Mouse (Mus musculus) midbrain, postnatal 0 days (tissue): Measurements from ENCODE around the gene Prap1. TPM values are rescaled to one million over a fixed set of nuclear protein-coding genes. Genes with fewer than 3 reads are reported as not detected.
A peak's percentile ranks its signal among the peaks of the same experiment; 100 is the strongest.

Source experiments
- ATAC-seq: fragments of 200-750 bp; cut with Nextera tagmentation; 2 replicates; pipeline ENCODE4 v1.8.0; 2017; ENCODE audit warnings: moderate number of reproducible peaks, mild to moderate bottlenecking, moderate TSS enrichment, moderate library complexity; ENCODE audit not compliant: low FRiP score
- DNase-seq: peaks from one replicate; pipeline ENCODE4 v3.0.0-alpha.2; 2015; ENCODE audit warnings: low spot score
- H3K27ac ChIP-seq: fragments of 300-500 bp; sonication (generic); 2 replicates; pipeline ENCODE4 v1.5.1; 2014; ENCODE audit warnings: low read depth, mild to moderate bottlenecking, low read length, mixed read lengths
- H3K27me3 ChIP-seq: fragments of 300-500 bp; sonication (generic); 2 replicates; pipeline ENCODE4 v1.6.1; 2014; ENCODE audit warnings: low read length, control low read depth, mixed read lengths; ENCODE audit not compliant: insufficient read depth
- H3K36me3 ChIP-seq: fragments of 300-500 bp; sonication (generic); 2 replicates; pipeline ENCODE4 v1.6.1; 2014; ENCODE audit warnings: low read length, control low read depth, mixed read lengths; ENCODE audit not compliant: insufficient read depth
- H3K4me1 ChIP-seq: fragments of 300-500 bp; sonication (generic); 2 replicates; pipeline ENCODE4 v1.6.1; 2014; ENCODE audit warnings: mild to moderate bottlenecking, control low read depth, antibody characterized with exemption, low read length, mixed read lengths; ENCODE audit not compliant: insufficient read depth
- H3K4me2 ChIP-seq: fragments of 300-500 bp; sonication (generic); 2 replicates; pipeline ENCODE4 v1.6.1; 2014; ENCODE audit warnings: low read depth, mild to moderate bottlenecking, low read length, mixed read lengths; ENCODE audit not compliant: poor library complexity, severe bottlenecking
- H3K4me3 ChIP-seq: fragments of 300-500 bp; sonication (generic); 2 replicates; pipeline ENCODE4 v1.5.1; 2014; ENCODE audit warnings: low read depth, mild to moderate bottlenecking, low read length, moderate library complexity
- H3K9ac ChIP-seq: fragments of 300-500 bp; sonication (generic); replicated peaks from 2 replicates; pipeline ENCODE4 v1.6.1; 2014; ENCODE audit warnings: mild to moderate bottlenecking, low read length, moderate library complexity, mixed read lengths; ENCODE audit not compliant: poor library complexity, severe bottlenecking
- H3K9me3 ChIP-seq: fragments of 300-500 bp; sonication (generic); 2 replicates; pipeline ENCODE4 v1.6.1; 2016; ENCODE audit warnings: low read length, control low read depth
- CTCF ChIP-seq: IDR thresholded peaks from 2 replicates; pipeline ENCODE4 v1.5.1; 2016; ENCODE audit warnings: antibody characterized with exemption, mild to moderate bottlenecking
- WGBS: fragments of 180-500 bp; shearing (Covaris S2); extraction: QIAGEN DNeasy Blood & Tissue Kit; methylation state at CpG from one replicate; pipeline ENCODE4 v1.1.7; 2014; 5-methylcytosine and 5-hydroxymethylcytosine counted together
- polyA plus RNA-seq: library from polyadenylated mRNA; unstranded; fragments of >200 nt; fragmentation: Nextera tagmentation; extraction: Ambion mirVana; gene quantifications from 2 replicates; pipeline ENCODE4 v1.2.1, GENCODE M21; 2015
- total RNA-seq: library from RNA; depleted of rRNA; stranded (reverse); fragments of >200 nt; gene quantifications from 2 replicates; pipeline ENCODE4 v1.2.3, GENCODE M21; 2014; rRNA removed

Gene Prap1
- total and polyA plus RNA-seq, 2 experiments from 2014 or later: not detected

- Histone ChIP-seq H3K27ac (no peak overlapping the region), H3K4me1 (peaks cover 4% of the 10 kb centered on the region), H3K27me3 (no peaks in the 10 kb centered on the region), H3K36me3 (no peaks in the 10 kb centered on the region), H3K9me3 (no peaks in the 10 kb centered on the region), H3K4me3 (no peak overlapping the region), H3K4me2 (no peak overlapping the region), H3K9ac (no peak overlapping the region)
- ATAC-seq: no peak
- DNase-seq: peak; percentile 65
- TF ChIP-seq CTCF: peak; percentile 71
- WGBS: 6% methylated on average over 14 of the region's 14 CpGs
Measured at GRCm38 (mm10) chr7:140141350-140141749, 48.2 kb downstream of the Prap1 start.

- no peak overlapping the region for H3K4me2 ChIP-seq
- H3K4me1 ChIP-seq: no peaks in the 10 kb centered on the region
- H3K4me3 ChIP-seq: no peak overlapping the region
- DNase-seq (no peak), ATAC-seq (no peak)
- no peak overlapping the region for H3K9ac ChIP-seq
- 0 out of 2 replicates have a peak, but pooled peaks cover 2% of the 10 kb centered on the region for H3K36me3 ChIP-seq
- no peak for TF ChIP-seq CTCF
- WGBS: 82% methylated on average over 4 of the region's 4 CpGs
- H3K9me3 ChIP-seq: no peaks in the 10 kb centered on the region
- H3K27ac ChIP-seq: no peak overlapping the region
- H3K27me3 ChIP-seq: no peaks in the 10 kb centered on the region
Measured at GRCm38 (mm10) chr7:140144550-140144949, 51.4 kb downstream of the Prap1 start.

Other genes with a start within 250 kb of the Prap1 start
- 71.5 and 80.6 TPM in 2 replicates for gene Kndc1, start 198.7 kb upstream of the Prap1 start, total RNA-seq
- gene Kndc1, start 198.7 kb upstream of the Prap1 start, polyA plus RNA-seq: 20.2 and 22.4 TPM in 2 replicates
- not detected in 2 replicates for gene Utf1, start 149.6 kb upstream of the Prap1 start, total RNA-seq
- not detected in 2 replicates for gene Utf1, start 149.6 kb upstream of the Prap1 start, polyA plus RNA-seq
- gene 6430531B16Rik, start 114.6 kb upstream of the Prap1 start, total RNA-seq: 1.0 and 1.6 TPM in 2 replicates
- gene 6430531B16Rik, start 114.6 kb upstream of the Prap1 start, polyA plus RNA-seq: 1.5 and 1.6 TPM in 2 replicates
- 1.2 and 2.7 TPM in 2 replicates for gene Adam8, start 100.8 kb upstream of the Prap1 start, total RNA-seq
- 0.42 and 0.53 TPM in 2 replicates for gene Adam8, start 100.8 kb upstream of the Prap1 start, polyA plus RNA-seq
- gene Zfp511, start 57.0 kb upstream of the Prap1 start, total RNA-seq: 33.6 and 42.5 TPM in 2 replicates
- 63.5 and 68.5 TPM in 2 replicates for gene Zfp511, start 57.0 kb upstream of the Prap1 start, polyA plus RNA-seq
- 66.9 and 70.1 TPM in 2 replicates for gene Tubgcp2, start 56.7 kb upstream of the Prap1 start, total RNA-seq
- 61.6 and 65.2 TPM in 2 replicates for gene Tubgcp2, start 56.7 kb upstream of the Prap1 start, polyA plus RNA-seq
- gene Msx3, start 44.3 kb upstream of the Prap1 start, total RNA-seq: 0.16 and 0.47 TPM in 2 replicates
- 0.10 TPM in 1 of 2 replicates, not detected in the other for gene Msx3, start 44.3 kb upstream of the Prap1 start, polyA plus RNA-seq
- gene Caly, start 10.8 kb upstream of the Prap1 start, total RNA-seq: 404 and 435 TPM in 2 replicates
- 595 and 645 TPM in 2 replicates for gene Caly, start 10.8 kb upstream of the Prap1 start, polyA plus RNA-seq
- 26.0 and 47.0 TPM in 2 replicates for gene Fuom, start 9.0 kb downstream of the Prap1 start, total RNA-seq
- 46.1 and 47.6 TPM in 2 replicates for gene Fuom, start 9.0 kb downstream of the Prap1 start, polyA plus RNA-seq
- gene Paox, start 22.4 kb downstream of the Prap1 start, total RNA-seq: 8.7 and 12.5 TPM in 2 replicates
- 6.9 and 8.6 TPM in 2 replicates for gene Paox, start 22.4 kb downstream of the Prap1 start, polyA plus RNA-seq
- 75.5 and 78.1 TPM in 2 replicates for gene Echs1, start 23.1 kb downstream of the Prap1 start, total RNA-seq
- 108 and 119 TPM in 2 replicates for gene Echs1, start 23.1 kb downstream of the Prap1 start, polyA plus RNA-seq
- gene Mtg1, start 44.2 kb downstream of the Prap1 start, total RNA-seq: 9.9 and 10.0 TPM in 2 replicates
- gene Mtg1, start 44.2 kb downstream of the Prap1 start, polyA plus RNA-seq: 31.3 and 33.7 TPM in 2 replicates
- 63.9 and 70.5 TPM in 2 replicates for gene Sprn, start 61.5 kb downstream of the Prap1 start, total RNA-seq
- 34.9 and 38.3 TPM in 2 replicates for gene Sprn, start 61.5 kb downstream of the Prap1 start, polyA plus RNA-seq
- gene Olfr522, start 71.4 kb downstream of the Prap1 start, total RNA-seq: not detected in 2 replicates
- gene Olfr522, start 71.4 kb downstream of the Prap1 start, polyA plus RNA-seq: not detected in 2 replicates
- not detected in 2 replicates for gene Olfr523, start 79.8 kb downstream of the Prap1 start, total RNA-seq
- 0.05 TPM in 1 of 2 replicates, not detected in the other for gene Olfr523, start 79.8 kb downstream of the Prap1 start, polyA plus RNA-seq
- not detected in 2 replicates for gene Olfr524, start 112.6 kb downstream of the Prap1 start, total RNA-seq
- not detected in 2 replicates for gene Olfr524, start 112.6 kb downstream of the Prap1 start, polyA plus RNA-seq
- gene Cd163l1, start 124.9 kb downstream of the Prap1 start, total RNA-seq: not detected in 2 replicates
- not detected in 2 replicates for gene Cd163l1, start 124.9 kb downstream of the Prap1 start, polyA plus RNA-seq
- gene 5830411N06Rik, start 153.9 kb downstream of the Prap1 start, total RNA-seq: not detected in 2 replicates
- gene 5830411N06Rik, start 153.9 kb downstream of the Prap1 start, polyA plus RNA-seq: 0.04 TPM in 1 of 2 replicates, not detected in the other
- gene Olfr525, start 227.5 kb downstream of the Prap1 start, total RNA-seq: not detected in 2 replicates
- gene Olfr525, start 227.5 kb downstream of the Prap1 start, polyA plus RNA-seq: not detected in 2 replicates
- not detected in 2 replicates for gene Olfr527, start 240.6 kb downstream of the Prap1 start, total RNA-seq
- not detected in 2 replicates for gene Olfr527, start 240.6 kb downstream of the Prap1 start, polyA plus RNA-seq